Mouse (Mus musculus) embryonic fibroblast, embryonic 13.5 days (primary cell): ENCODE measurements around the gene Mpp1. TPM values are rescaled to one million over a fixed set of nuclear protein-coding genes. Genes with fewer than 3 reads are reported as not detected.

ENCODE experiments used
- H3K27ac ChIP-seq: 2 replicates; pipeline ENCODE4 v1.5.1; 2012; ENCODE audit warnings: low read length, control low read depth, inconsistent platforms; ENCODE audit not compliant: insufficient read depth
- H3K4me1 ChIP-seq: 2 replicates; pipeline ENCODE4 v1.6.1; 2011; ENCODE audit warnings: low read length; ENCODE audit not compliant: control insufficient read depth, insufficient read depth
- H3K4me3 ChIP-seq: 2 replicates; pipeline ENCODE4 v1.5.1; 2011; ENCODE audit warnings: mild to moderate bottlenecking, control low read depth, low read length; ENCODE audit not compliant: insufficient read depth
- CTCF ChIP-seq: IDR thresholded peaks from 2 replicates; pipeline ENCODE4 v1.5.1; 2011; ENCODE audit warnings: mild to moderate bottlenecking, control low read depth, low read length, moderate library complexity, borderline replicate concordance; ENCODE audit not compliant: insufficient read depth
- POLR2A ChIP-seq: IDR thresholded peaks from 2 replicates; pipeline ENCODE4 v1.6.1; 2011; ENCODE audit warnings: low read depth, mild to moderate bottlenecking, control low read depth, low read length, moderate library complexity
- polyA plus RNA-seq: library from polyadenylated mRNA; stranded (reverse); fragments of >200 nt; gene quantifications from 2 replicates; pipeline ENCODE4 v1.2.4, GENCODE M21; 2011; ENCODE audit warnings: low read depth; ENCODE audit not compliant: missing spikeins, insufficient read length

The Mpp1 gene
- polyA plus RNA-seq, 1 experiment = 90.8 TPM

- Histone ChIP-seq H3K27ac (no peak overlapping the region), H3K4me1 (no peaks in the 10 kb centered on the region; the same call in 1 of the 2 replicates)
These were observed 1.3 kb downstream of the Mpp1 start for GRCm38 (mm10) chrX:75129474-75129873.

DNA sequence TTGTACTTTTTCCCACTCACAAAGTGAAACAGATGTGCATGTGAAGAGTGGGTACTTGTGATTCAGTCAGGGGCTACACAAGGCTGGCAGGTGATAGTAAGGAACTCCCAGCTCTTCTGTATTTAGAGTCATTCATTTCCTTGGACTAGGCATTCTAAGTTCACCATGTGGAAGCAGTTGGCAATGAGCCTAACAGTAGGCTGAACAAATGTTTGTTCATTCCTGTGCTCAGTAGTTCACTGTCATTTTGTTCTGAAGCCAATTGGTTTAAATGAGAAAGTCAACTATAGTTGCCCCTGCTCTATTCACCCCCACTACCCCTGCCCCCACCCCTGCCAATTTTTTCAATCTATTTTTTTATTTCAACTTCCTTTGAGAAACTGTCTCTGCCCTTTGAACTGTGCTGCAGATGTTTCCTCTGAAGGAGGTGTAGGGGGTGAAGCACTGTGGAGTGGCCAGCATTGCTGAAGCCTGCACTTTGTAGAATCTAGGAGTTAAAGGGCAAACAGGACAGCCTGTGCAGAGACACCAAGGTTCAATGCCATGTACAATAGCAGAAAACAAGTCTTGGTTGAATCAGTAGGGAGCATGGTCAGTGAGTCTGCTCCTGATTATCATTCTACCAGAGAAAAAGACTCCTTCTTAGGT, 2.4 kb downstream of the Mpp1 start:
- Histone ChIP-seq H3K4me3 (0 out of 2 replicates have a peak overlapping the region, but pooled peaks have one; percentile 24), H3K27ac (no peak overlapping the region), H3K4me1 (no peaks in the 10 kb centered on the region; the same call in 1 of the 2 replicates)
- TF ChIP-seq CTCF = no peak
- no peak for TF ChIP-seq POLR2A

More at GRCm38 (mm10) chrX:75129474-75129873, 1.3 kb downstream of the Mpp1 start:
- no peak for TF ChIP-seq POLR2A
- TF ChIP-seq CTCF = no peak
- H3K4me3 ChIP-seq = peak overlapping the region; percentile 36

DNA sequence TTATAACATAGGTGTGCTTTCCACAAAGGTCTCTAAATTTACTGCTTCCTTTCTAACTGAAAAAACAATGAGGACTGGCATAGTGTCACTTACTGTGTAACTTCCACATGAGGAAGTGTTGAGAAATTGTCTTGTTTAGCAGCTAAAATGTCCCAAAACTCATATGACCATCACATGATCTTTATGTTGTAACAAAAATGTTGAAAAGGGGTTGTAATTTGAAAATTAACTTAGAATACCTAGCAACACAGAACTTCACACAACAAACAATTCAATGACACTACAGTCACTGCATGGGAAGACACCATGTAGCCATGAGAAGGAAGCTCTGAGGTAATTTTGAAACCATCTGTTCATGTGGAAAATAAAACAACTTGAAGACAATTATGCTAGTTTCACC, 3.9 kb downstream of the Mpp1 start:
- no peak for TF ChIP-seq CTCF
- TF ChIP-seq POLR2A = no peak
- Histone ChIP-seq H3K4me3 (no peak overlapping the region), H3K4me1 (no peaks in the 10 kb centered on the region; the same call in 1 of the 2 replicates), H3K27ac (no peak overlapping the region)

DNA sequence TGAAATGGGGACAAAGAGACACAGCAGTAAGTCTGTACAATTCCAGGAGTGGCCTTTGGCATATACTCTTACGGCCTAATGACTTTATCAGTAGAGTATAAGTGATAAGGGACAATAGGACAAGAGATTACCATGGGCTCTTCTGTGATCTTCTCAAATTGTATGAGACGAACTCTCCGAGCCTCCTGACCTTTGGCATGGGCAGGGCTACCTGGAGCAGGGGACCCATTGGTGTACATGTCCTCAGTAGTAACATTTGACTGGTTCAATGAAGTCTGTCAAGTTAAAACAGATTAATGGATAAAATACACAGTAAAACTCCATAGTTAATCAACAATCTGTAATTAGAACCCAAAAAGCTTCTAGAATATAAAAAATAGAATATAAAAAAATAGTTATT, 5.2 kb downstream of the Mpp1 start:
- no peak for TF ChIP-seq CTCF
- no peak for TF ChIP-seq POLR2A

GRCm38 (mm10) chrX:75115550-75115949, 15.3 kb downstream of the Mpp1 start:
- TF ChIP-seq POLR2A = no peak
- TF ChIP-seq CTCF = no peak
- no peaks in the 10 kb centered on the region for H3K4me1 ChIP-seq
- no peak overlapping the region for H3K4me3 ChIP-seq
- no peak overlapping the region for H3K27ac ChIP-seq

More for the DNA sequence above, 5.2 kb downstream of the Mpp1 start:
- no peak overlapping the region for H3K4me3 ChIP-seq
- no peaks in the 10 kb centered on the region; the same call in 1 of the 2 replicates for H3K4me1 ChIP-seq
- no peak overlapping the region for H3K27ac ChIP-seq

- TF ChIP-seq CTCF (no peak), POLR2A (no peak)
- Histone ChIP-seq H3K4me1 (no peaks in the 10 kb centered on the region), H3K27ac (no peak overlapping the region), H3K4me3 (no peak overlapping the region)
These were observed 28.5 kb downstream of the Mpp1 start for GRCm38 (mm10) chrX:75102293-75102692.

DNA sequence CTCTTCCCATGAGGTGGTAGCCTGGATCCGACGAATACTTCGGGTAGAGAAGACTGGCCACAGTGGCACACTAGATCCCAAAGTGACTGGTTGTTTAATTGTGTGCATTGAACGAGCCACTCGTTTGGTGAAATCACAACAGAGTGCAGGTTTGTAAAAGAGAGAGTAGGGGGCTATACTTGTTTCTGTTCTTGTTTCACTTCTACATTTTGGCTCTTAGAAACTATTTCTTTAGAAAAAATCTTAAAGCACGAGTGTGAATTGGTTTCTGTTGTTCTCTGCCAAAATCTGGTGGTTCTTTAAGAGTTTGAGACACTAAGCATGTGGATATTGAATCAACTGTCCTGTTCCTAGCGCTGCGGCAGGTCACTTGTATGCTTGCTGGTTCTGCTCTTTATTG, 32.0 kb downstream of the Mpp1 start:
- no peak overlapping the region for H3K27ac ChIP-seq
- H3K4me1 ChIP-seq = no peaks in the 10 kb centered on the region
- H3K4me3 ChIP-seq = no peak overlapping the region
- TF ChIP-seq CTCF = no peak
- no peak for TF ChIP-seq POLR2A

- no peaks in the 10 kb centered on the region for H3K4me1 ChIP-seq
- no peak for TF ChIP-seq CTCF
- TF ChIP-seq POLR2A = no peak
- H3K27ac ChIP-seq = no peak overlapping the region
- H3K4me3 ChIP-seq = peak overlapping the region; percentile 85
These were observed 34.5 kb downstream of the Mpp1 start for GRCm38 (mm10) chrX:75096163-75096770.

DNA sequence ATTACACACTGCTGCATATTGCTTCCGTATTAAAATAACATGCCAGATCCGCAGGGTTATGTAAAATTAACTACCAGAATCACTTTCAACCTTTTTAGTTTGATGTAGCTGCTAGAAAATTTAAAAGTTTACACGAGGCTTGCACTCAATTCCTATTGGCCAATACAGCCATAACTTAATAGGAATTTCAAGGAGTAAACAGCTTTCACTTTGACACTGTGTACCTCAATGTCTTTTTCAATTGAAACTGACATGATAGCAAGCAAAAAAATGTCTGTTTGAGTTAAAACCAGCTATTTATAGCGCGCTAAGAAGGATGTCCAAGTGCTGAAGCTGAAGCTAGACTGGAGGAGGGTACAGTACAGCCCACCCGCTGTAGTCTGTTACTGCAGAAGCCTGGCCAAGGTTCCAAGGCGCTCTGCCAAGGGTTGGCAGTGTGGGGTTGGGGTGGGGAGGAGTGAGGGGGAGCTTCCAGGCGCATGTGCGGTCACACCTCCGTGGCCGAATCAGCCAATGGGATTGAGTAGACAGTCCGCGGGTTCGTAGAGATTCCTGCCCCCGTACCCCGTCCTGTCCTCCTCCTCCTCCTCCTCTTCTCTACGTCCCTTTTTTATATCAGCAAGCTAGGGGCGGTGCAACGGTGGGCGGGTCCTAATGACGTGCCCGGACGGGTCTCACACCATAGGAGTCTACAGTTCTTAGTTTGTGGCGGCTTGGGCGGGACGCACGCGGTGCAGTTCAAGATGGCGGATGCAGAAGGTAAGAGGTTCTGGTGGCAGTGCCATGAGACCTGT, 35.2 kb downstream of the Mpp1 start, which contains the start of gene Dkc1:
TSS of gene Dkc1 (plus strand) at position 486 of the 794 bp plus-strand sequence.
- H3K27ac ChIP-seq = no peak within 1 kb of the TSS
- H3K4me3 ChIP-seq = peak within 1 kb of the TSS; percentile 85
- TF ChIP-seq POLR2A (peak; percentile 76), CTCF (no peak)
- no peaks in the 10 kb centered on the region for H3K4me1 ChIP-seq
